Mouse (Mus musculus): ENCODE measurements around the gene Gng12. TPM values are rescaled to one million over a fixed set of nuclear protein-coding genes. Genes with fewer than 3 reads are reported as not detected.

Gng12 gene
- polyA plus RNA-seq, 1 experiment = 24.9 TPM

DNA sequence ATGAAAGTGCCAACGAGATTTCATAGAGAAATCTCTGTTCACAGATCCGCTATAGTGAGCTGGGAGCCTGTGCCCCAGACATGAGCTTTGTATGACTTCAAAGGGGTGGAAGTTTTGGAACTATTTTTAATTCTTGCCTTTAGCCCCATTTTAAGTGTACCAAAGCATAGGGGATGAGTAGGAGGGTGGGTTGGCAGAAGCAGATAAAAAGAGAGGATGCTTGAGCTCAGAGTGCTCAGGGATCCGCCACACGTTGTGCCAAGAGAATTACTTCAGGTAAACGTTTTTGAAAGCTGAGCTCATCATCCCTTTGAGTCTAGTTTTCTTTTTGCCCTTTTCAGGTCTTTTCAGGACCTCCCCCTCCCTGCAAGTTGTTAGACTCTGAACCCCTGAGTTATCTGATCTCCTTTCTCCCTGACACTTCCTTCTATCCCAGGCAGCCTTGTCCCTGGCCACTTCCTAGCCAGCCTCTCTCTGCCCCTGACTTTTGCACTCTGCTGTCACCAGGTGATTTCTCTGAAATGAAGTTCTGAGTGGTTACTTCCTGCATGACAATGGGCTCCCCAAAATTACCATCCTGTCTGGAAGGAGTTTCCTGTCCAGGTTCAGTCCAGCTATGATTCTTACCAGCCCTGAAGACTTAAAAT is 12.3 kb downstream of the Gng12 start:
- Histone ChIP-seq H3K36me3 (ENCODE audit: control insufficient read depth, insufficient read depth) (no peaks in the 10 kb centered on the region), H3K27me3 (ENCODE audit: control insufficient read depth, insufficient read depth, insufficient read length) (no peaks in the 10 kb centered on the region), H3K79me2 (ENCODE audit: control insufficient read depth, insufficient read depth) (peaks cover 46% of the 10 kb centered on the region), H3ac (ENCODE audit: control insufficient read depth, insufficient read length, low read depth) (no peak overlapping the region), H3K79me3 (ENCODE audit: low read depth) (peaks cover 5% of the 10 kb centered on the region), H3K4me3 (ENCODE audit: insufficient read depth, poor library complexity, severe bottlenecking) (no peak overlapping the region)
- TF ChIP-seq MYOD1 (IDR thresholded peaks at IDR 0.05; ENCODE audit: control insufficient read depth, insufficient read length, low read depth) (no peak), MAX (IDR thresholded peaks at IDR 0.05) (no peak), CEBPB (IDR thresholded peaks at IDR 0.05; ENCODE audit: low read depth) (no peak), FOSL1 (IDR thresholded peaks at IDR 0.05; ENCODE audit: insufficient read depth, low read length, poor library complexity, severe bottlenecking) (no peak), MYOG (IDR thresholded peaks at IDR 0.05; ENCODE audit: control insufficient read depth, extremely low read depth, insufficient read length) (no peak), USF1 (IDR thresholded peaks at IDR 0.05; ENCODE audit: low read depth) (no peak), CTCF (IDR thresholded peaks at IDR 0.05; ENCODE audit: control insufficient read depth, insufficient read depth, insufficient read length) (no peak)

DNA sequence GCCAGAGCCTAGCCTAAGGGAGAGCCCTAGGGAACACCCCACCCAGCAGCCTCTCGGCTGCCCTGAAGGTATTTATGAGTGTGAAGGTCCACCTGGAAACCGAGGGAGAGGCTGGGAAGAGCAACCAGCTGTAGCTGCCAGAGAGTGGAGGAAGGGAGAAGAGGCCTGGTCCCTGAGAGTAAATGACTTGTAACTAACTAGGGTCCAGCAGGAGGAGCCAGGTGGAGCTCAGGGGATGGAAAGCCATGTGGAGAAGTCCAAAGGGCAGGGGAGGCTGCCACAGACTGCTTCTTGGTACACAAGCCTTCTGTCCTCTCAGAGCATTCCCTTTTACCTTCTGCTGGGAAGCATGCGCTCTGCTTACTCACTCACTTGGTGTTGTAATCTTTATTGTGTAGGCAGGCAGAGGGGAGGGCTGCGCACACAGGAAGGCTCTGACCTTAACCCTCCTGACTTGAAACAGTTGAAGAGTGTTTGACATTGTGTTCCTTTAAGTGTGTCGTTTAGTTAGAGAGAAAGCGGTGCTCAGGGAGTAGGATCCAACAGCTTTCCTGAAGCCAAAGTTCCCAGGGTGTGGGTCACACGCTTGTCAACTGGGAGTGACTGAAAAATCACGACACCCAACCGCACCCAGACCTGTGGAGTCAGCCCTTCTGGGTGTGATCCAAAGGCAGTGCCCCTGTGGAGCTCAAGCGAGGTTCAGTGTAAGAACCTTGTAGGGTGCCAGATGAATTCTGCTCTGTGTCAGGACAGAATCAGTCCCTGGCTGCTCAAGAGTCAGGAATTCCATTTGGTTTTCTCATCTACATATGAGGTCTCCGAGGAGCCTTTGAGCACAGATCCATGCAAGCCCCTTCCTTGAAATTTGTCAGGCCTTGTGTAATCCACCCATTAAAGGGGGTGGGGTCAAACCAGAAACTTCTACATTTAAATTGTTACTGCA is 14.6 kb downstream of the Gng12 start:
- peaks cover 28% of the 10 kb centered on the region for H3K79me2 ChIP-seq (ENCODE audit: control insufficient read depth, insufficient read depth)
- H3K27me3 ChIP-seq (ENCODE audit: control insufficient read depth, insufficient read depth, insufficient read length) = no peaks in the 10 kb centered on the region
- H3K4me3 ChIP-seq (ENCODE audit: insufficient read depth, poor library complexity, severe bottlenecking) = no peak overlapping the region
- no peak for TF ChIP-seq USF1 (IDR thresholded peaks at IDR 0.05; ENCODE audit: low read depth)
- TF ChIP-seq FOSL1 (IDR thresholded peaks at IDR 0.05; ENCODE audit: insufficient read depth, low read length, poor library complexity, severe bottlenecking) = no peak
- TF ChIP-seq CTCF (IDR thresholded peaks at IDR 0.05; ENCODE audit: control insufficient read depth, insufficient read depth, insufficient read length) = no peak
- no peak for TF ChIP-seq CEBPB (IDR thresholded peaks at IDR 0.05; ENCODE audit: low read depth)
- TF ChIP-seq MYOD1 (IDR thresholded peaks at IDR 0.05; ENCODE audit: control insufficient read depth, insufficient read length, low read depth) = no peak
- no peak for TF ChIP-seq MAX (IDR thresholded peaks at IDR 0.05)
- no peak for TF ChIP-seq MYOG (IDR thresholded peaks at IDR 0.05; ENCODE audit: control insufficient read depth, extremely low read depth, insufficient read length)
- no peak overlapping the region for H3ac ChIP-seq (ENCODE audit: control insufficient read depth, insufficient read length, low read depth)
- peaks cover 5% of the 10 kb centered on the region for H3K79me3 ChIP-seq (ENCODE audit: low read depth)
- H3K36me3 ChIP-seq (ENCODE audit: control insufficient read depth, insufficient read depth) = no peaks in the 10 kb centered on the region

DNA sequence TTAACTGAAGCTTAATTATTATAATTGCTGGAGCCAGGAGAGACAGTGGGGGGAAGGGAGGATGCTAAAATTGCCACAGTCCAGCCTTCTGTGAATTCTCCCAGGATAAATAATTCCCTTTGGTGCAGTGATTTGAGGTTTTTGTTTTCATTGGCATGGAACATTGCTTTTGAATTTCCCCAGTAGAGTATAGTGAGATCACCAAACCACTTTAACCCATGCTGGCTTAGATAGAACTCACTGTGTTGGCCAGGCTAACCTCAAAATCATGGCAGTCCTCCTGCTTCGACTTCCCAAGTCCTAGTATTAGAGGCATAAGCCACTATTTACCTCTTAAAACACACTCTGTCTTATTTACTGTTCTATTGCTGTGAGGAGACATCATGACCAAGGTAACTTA is 17.2 kb downstream of the Gng12 start:
- no peaks in the 10 kb centered on the region for H3K36me3 ChIP-seq (ENCODE audit: control insufficient read depth, insufficient read depth)

DNA sequence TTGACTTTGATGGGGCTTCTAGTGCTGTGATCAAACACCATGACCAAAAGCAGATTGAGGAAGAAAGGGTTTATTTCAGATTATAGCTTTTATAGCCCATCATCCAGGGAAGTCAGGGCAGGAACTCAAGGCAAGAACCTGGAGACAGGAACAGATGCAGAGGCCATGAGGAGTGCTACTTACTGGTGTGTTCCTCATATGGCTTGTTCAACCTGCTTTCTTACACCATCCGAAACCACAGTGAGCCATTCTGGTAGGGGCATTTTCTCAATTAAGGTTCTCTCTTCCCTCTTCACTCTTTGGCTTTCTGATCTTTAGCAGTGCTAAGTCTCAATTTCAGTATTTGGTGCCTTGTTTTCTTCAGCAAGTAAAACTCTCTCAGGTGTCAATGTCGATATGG is 19.4 kb downstream of the Gng12 start:
- Histone ChIP-seq H3K4me3 (ENCODE audit: insufficient read depth, poor library complexity, severe bottlenecking) (no peak overlapping the region), H3K27me3 (ENCODE audit: control insufficient read depth, insufficient read depth, insufficient read length) (no peaks in the 10 kb centered on the region), H3K79me3 (ENCODE audit: low read depth) (peaks cover 2% of the 10 kb centered on the region), H3K36me3 (ENCODE audit: control insufficient read depth, insufficient read depth) (no peaks in the 10 kb centered on the region), H3K79me2 (ENCODE audit: control insufficient read depth, insufficient read depth) (peaks cover 8% of the 10 kb centered on the region), H3ac (ENCODE audit: control insufficient read depth, insufficient read length, low read depth) (no peak overlapping the region)
- TF ChIP-seq MYOG (IDR thresholded peaks at IDR 0.05; ENCODE audit: control insufficient read depth, extremely low read depth, insufficient read length) (no peak), CEBPB (IDR thresholded peaks at IDR 0.05; ENCODE audit: low read depth) (no peak), MYOD1 (IDR thresholded peaks at IDR 0.05; ENCODE audit: control insufficient read depth, insufficient read length, low read depth) (no peak)

More for the DNA sequence above, 17.2 kb downstream of the Gng12 start:
- Histone ChIP-seq H3K79me2 (ENCODE audit: control insufficient read depth, insufficient read depth) (peaks cover 15% of the 10 kb centered on the region), H3ac (ENCODE audit: control insufficient read depth, insufficient read length, low read depth) (no peak overlapping the region), H3K27me3 (ENCODE audit: control insufficient read depth, insufficient read depth, insufficient read length) (no peaks in the 10 kb centered on the region), H3K79me3 (ENCODE audit: low read depth) (peaks cover 2% of the 10 kb centered on the region), H3K4me3 (ENCODE audit: insufficient read depth, poor library complexity, severe bottlenecking) (no peak overlapping the region)
- TF ChIP-seq MYOG (IDR thresholded peaks at IDR 0.05; ENCODE audit: control insufficient read depth, extremely low read depth, insufficient read length) = no peak
- TF ChIP-seq CEBPB (IDR thresholded peaks at IDR 0.05; ENCODE audit: low read depth) = no peak
- TF ChIP-seq USF1 (IDR thresholded peaks at IDR 0.05; ENCODE audit: low read depth) = no peak
- TF ChIP-seq FOSL1 (IDR thresholded peaks at IDR 0.05; ENCODE audit: insufficient read depth, low read length, poor library complexity, severe bottlenecking) = no peak
- TF ChIP-seq MAX (IDR thresholded peaks at IDR 0.05) = no peak
- no peak for TF ChIP-seq MYOD1 (IDR thresholded peaks at IDR 0.05; ENCODE audit: control insufficient read depth, insufficient read length, low read depth)
- no peak for TF ChIP-seq CTCF (IDR thresholded peaks at IDR 0.05; ENCODE audit: control insufficient read depth, insufficient read depth, insufficient read length)

DNA sequence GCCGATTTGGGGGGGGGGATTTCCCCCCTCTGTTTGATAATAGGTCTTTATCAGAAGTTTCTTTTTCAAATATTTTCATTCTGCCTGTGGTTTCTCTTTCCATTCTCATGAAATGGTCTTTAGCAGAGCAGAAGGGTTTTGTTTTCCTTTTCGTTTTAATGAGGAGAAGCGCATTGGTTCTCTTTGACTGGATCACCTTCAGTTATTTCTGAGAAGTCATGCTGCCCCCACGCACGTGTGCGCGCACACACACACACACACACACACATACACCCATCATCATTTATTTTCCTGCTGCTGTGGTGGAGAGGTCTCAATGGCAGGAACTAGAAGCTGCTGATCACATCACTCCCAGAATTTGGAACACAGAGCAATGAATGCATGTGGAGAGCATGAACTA is 20.8 kb downstream of the Gng12 start:
- no peaks in the 10 kb centered on the region for H3K36me3 ChIP-seq (ENCODE audit: control insufficient read depth, insufficient read depth)
- H3ac ChIP-seq (ENCODE audit: control insufficient read depth, insufficient read length, low read depth) = no peak overlapping the region
- no peak overlapping the region for H3K4me3 ChIP-seq (ENCODE audit: insufficient read depth, poor library complexity, severe bottlenecking)
- H3K27me3 ChIP-seq (ENCODE audit: control insufficient read depth, insufficient read depth, insufficient read length) = no peaks in the 10 kb centered on the region
- H3K79me2 ChIP-seq (ENCODE audit: control insufficient read depth, insufficient read depth) = no peaks in the 10 kb centered on the region
- no peak for TF ChIP-seq MYOG (IDR thresholded peaks at IDR 0.05; ENCODE audit: control insufficient read depth, extremely low read depth, insufficient read length)
- TF ChIP-seq MYOD1 (IDR thresholded peaks at IDR 0.05; ENCODE audit: control insufficient read depth, insufficient read length, low read depth) = no peak
- TF ChIP-seq CTCF (IDR thresholded peaks at IDR 0.05; ENCODE audit: control insufficient read depth, insufficient read depth, insufficient read length) = no peak
- TF ChIP-seq MAX (IDR thresholded peaks at IDR 0.05) = no peak
- TF ChIP-seq CEBPB (IDR thresholded peaks at IDR 0.05; ENCODE audit: low read depth) = no peak
- TF ChIP-seq USF1 (IDR thresholded peaks at IDR 0.05; ENCODE audit: low read depth) = no peak
- no peak for TF ChIP-seq FOSL1 (IDR thresholded peaks at IDR 0.05; ENCODE audit: insufficient read depth, low read length, poor library complexity, severe bottlenecking)
- peaks cover 2% of the 10 kb centered on the region for H3K79me3 ChIP-seq (ENCODE audit: low read depth)

Measured in C2C12 (cell line).